Mouse (Mus musculus) cerebellum, postnatal 4 days (tissue): ENCODE results near the gene Clip2.

ENCODE experiments used
- DNase-seq, 2 experiments: peaks; one replicate each; pipeline ENCODE4 v3.0.0; 2022; ENCODE audit warnings: low spot score in 2 of 2, mixed read lengths in 1 of 2

Clip2 gene

GRCm38 (mm10) chr5:134552110-134552972 is at the start of gene Clip2:
Clip2 (minus strand) TSS chr5:134552434.
- DNase-seq: peak; percentile 98 to 100

GRCm38 (mm10) chr5:134597711-134598110 is 45.5 kb upstream of the Clip2 start:
- DNase-seq: peak in 1 of 2 experiments; percentile 38

- no peak for DNase-seq
Observed at GRCm38 (mm10) chr5:134593093-134593492, 40.9 kb upstream of the Clip2 start.

- DNase-seq: no peak
Observed at GRCm38 (mm10) chr5:134592026-134592581, 39.9 kb upstream of the Clip2 start.

- no peak for DNase-seq
Observed at GRCm38 (mm10) chr5:134589900-134590299, 37.7 kb upstream of the Clip2 start.

GRCm38 (mm10) chr5:134584798-134585197 is 32.6 kb upstream of the Clip2 start:
- no peak for DNase-seq

GRCm38 (mm10) chr5:134583884-134584213 is 31.6 kb upstream of the Clip2 start:
- DNase-seq: no peak

GRCm38 (mm10) chr5:134583006-134583883 is 31.0 kb upstream of the Clip2 start:
- no peak for DNase-seq

- DNase-seq: peak; percentile 93 to 98
Observed at GRCm38 (mm10) chr5:134582221-134582907, 30.1 kb upstream of the Clip2 start.

GRCm38 (mm10) chr5:134581146-134581545 is 28.9 kb upstream of the Clip2 start, which contains the start of gene Rfc2:
Rfc2 (plus strand) TSS chr5:134581366.
- DNase-seq: no peak

GRCm38 (mm10) chr5:134579135-134579534 is 26.9 kb upstream of the Clip2 start:
- DNase-seq: no peak

- no peak for DNase-seq
Observed at GRCm38 (mm10) chr5:134577534-134577933, 25.3 kb upstream of the Clip2 start.

- DNase-seq: no peak
Observed at GRCm38 (mm10) chr5:134576517-134577220, 24.4 kb upstream of the Clip2 start.

- no peak for DNase-seq
Observed at GRCm38 (mm10) chr5:134575833-134576232, 23.6 kb upstream of the Clip2 start.

GRCm38 (mm10) chr5:134572508-134573214 is 20.4 kb upstream of the Clip2 start:
- DNase-seq: no peak

- peak in 1 of 2 experiments; percentile 18 for DNase-seq
Observed at GRCm38 (mm10) chr5:134571730-134572507, 19.7 kb upstream of the Clip2 start.

GRCm38 (mm10) chr5:134568964-134569491 is 16.8 kb upstream of the Clip2 start:
- no peak for DNase-seq

- DNase-seq: no peak
Observed at GRCm38 (mm10) chr5:134568030-134568429, 15.8 kb upstream of the Clip2 start.

GRCm38 (mm10) chr5:134567445-134567844 is 15.2 kb upstream of the Clip2 start:
- DNase-seq: no peak
